Mouse (Mus musculus) R1 (cell line): ENCODE measurements around the gene B3gnt3.
A peak's percentile ranks its signal among the peaks of the same experiment; 100 is the strongest.
"Not testable (repeated sequence)": the region's sequence is repeated elsewhere in the genome, so short reads cannot be mapped to it uniquely, and the experiment has no call there.

ENCODE experiments used
- DNase-seq: peaks from one replicate; pipeline ENCODE4 v3.0.0-alpha.2; 2018; ENCODE audit warnings: low read depth, low spot score

Gene B3gnt3

DNA sequence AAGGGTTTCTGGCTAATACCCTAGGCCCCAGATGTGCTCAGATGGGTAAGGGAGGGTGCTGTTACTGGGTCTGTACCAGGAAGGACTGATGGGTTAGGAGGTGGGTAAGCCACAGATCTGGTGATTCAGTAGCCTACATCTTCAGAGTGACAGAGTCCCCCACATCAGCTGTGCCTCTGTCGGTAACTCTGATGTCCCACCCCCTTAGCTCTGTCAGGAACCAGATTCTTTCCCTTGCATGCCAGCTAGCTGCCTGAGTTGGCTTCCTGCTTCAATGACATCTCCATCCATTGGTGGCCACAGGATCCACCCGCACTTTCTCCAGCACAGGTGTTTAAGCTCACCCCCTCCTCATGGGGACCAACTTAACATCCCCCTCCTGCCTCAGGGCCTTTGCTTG, 10.0 kb upstream of the B3gnt3 start:
- no peak for DNase-seq

DNA sequence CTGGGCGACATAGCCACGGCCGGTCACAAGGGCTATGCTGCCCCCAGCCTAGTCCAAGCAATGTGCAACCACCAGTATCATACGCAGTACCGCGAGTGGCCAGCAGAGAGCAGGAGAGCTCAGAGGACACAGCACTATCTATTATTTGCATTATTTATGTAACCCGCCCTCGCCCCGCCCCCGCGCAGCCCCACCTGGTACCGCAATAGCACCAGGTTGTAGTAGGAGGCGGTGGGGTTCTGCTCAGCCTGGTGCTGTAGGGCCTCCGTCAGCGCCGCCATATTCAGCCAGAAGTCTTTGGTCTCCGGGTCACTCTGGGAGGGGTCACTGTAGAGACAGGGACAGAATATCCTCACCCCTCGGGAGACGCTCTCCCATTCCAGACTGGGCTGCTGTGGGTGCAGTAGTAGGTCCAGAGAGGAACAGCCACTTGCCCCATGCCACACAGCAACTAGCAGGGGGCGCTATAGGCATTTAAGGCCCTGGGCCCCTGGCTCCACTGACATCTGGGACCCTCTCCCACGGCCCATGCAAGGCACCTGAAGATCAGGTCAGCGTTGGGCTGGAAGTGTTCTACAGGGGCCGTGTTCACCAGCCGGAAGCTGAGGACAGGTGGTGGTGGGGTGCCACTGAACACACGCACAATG, 8.3 kb upstream of the B3gnt3 start:
- peak; percentile 92 for DNase-seq

DNA sequence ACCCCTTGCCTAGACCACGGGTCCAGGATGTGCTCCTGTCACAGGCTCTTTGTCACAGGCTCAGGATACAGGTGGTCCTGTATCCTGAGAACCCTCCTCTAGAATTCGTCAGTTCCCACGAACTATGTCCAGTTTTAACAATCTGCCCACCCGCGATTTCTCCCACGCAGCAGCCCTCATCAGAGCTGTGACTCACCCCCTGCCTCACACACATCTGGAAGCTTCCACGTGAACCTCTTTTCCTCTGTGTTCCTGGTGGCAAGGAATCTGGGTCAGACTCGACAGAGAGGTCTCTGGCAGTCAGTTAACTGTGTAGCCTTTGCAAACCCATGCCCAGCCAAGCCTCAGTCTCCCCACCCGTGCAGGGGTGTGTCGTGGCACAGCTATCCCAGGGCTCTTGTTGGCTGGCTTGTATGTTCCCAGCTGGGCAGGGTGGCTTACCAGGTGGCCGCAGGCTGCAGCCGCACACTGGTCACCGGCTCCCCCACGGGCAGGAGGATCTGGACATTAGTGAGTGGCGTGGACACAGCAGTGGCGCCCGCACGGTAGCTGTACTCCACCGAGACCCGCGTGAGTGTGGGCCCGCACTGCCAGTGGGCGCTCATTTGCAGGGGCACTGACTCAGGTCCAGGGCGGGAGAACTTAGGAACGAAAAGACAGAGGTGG, 7.7 kb upstream of the B3gnt3 start:
- no peak for DNase-seq

DNA sequence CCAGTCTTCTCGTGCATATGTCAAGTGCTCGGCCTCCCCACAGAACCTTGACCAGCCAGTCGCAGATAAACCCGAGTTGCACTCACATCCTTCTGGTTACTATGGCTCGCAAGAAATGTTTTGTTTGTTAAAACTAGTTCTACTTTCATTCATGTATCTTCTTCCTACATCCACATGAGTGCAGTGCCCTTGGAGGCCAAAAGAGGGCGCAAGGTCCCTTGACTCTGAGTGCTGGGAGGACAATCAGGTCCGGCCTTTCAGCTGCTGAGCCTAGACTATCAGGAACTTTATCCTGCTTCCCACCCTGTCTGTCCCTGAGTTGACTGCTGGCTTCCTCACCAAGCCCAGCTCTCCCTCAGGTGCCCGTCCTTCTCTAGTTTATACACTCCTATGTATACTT, 6.3 kb upstream of the B3gnt3 start:
- DNase-seq = peak; percentile 84

DNA sequence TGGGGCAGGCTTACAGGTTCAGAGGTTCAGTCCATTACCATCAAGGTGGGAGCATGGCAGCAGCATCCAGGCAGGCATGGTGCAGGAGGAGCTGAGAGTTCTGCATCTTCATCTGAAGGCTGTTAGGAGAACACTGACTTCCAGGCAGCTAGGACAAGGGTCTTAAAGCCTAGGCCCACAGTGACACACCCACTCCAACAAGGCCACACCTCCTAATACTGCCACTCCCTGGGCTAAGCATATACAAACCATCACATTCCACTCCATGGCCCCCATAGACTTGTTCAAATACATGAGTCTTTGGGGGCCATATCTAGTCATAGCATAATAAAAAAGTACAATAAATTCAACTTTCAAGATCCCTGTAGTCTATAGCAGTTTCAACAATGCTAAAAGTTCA, 1.8 kb upstream of the B3gnt3 start:
- DNase-seq = not testable (repeated sequence)

DNA sequence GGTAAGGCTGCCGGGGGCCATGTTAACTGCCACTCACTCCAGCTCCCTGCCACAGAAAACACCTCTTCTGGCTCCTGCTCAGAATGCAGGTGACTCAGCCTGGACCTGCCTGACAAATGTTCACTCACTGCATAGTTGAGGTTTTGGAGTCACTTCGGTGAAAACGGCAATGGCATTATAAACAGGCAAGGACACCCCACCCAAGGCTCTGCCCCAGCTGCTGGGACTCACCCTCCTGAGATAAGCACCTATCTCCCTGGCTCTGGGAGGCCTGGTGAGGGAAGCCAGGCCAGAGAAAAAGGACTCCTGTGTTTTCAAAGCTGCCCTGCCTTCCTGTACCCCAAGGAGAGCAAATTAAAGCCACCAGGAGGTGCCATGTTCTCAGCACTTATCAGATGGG, 1.3 kb upstream of the B3gnt3 start:
- no peak for DNase-seq

DNA sequence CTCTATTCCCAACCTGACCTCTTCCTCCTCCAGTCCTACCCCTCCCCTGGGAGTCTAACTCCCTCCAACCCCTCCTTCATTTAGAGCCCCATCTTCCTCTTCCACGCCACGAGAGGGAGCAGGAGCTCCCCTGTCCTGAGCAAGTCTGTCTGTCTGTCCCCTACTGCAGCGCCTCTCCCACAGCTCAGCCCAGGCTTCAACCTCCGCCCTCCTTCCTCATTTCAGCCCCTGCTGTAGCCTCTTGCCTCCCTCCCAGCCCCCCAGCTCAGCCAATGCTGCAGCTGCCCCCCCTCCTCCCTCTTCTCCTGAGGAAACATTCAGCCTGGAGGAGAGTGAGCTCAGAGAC, 471 bp upstream of the B3gnt3 start:
- peak; percentile 53 for DNase-seq

DNA sequence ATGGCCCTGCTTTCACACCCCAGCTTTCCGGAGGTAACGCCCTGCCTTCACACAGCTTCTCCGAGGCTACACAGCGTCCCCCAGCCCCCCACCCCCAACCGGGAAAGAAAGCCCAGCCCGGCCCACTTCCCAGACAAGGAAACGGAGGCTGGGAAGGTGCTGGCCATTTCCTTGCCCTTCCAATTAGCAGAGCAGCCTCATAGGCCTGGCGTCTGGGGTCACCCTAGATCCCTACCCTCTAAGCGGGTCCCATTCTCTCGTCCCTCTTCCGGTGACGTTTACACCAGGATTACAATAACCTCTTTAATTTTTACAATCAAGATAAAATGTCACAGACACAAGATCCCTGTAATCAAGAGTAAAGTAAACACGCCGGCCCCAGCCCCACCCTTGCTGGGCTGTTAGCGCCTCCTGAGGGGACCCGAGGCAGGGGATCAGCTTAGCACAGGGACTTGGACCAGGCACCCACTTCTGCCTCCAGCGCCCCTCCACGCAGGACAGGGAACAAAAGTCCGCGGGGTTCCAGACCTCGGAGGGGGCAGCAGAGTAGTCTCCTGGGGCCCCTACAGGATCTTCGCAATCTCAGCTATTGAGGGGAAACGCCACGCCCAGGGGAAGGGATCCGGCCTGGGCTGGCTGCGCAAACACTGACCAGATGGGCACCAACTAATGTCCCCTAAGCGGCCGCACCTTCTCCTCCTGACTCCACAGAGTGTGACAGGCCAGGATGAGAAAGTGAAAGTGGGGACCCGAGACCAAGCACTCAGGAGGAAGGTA, 908 bp downstream of the B3gnt3 start:
- no peak for DNase-seq

DNA sequence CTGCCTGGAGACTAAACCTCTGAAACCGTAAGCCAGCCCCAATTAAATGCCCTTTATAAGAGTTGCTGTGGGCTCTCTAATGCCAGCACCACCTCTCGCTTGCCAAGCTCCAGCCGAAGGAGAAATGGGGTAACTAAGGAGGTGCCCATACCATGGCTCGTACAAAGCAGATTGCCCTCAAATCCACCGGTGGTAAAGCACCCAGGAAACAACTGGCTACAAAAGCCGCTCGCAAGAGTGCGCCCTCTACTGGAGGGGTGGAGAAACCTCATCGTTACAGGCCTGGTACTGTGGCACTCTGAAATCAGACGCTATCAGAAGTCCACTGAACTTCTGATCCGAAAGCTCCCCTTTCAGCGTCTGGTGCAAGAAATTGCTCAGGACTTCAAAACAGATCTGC, 6.1 kb downstream of the B3gnt3 start:
- not testable (repeated sequence) for DNase-seq

DNA sequence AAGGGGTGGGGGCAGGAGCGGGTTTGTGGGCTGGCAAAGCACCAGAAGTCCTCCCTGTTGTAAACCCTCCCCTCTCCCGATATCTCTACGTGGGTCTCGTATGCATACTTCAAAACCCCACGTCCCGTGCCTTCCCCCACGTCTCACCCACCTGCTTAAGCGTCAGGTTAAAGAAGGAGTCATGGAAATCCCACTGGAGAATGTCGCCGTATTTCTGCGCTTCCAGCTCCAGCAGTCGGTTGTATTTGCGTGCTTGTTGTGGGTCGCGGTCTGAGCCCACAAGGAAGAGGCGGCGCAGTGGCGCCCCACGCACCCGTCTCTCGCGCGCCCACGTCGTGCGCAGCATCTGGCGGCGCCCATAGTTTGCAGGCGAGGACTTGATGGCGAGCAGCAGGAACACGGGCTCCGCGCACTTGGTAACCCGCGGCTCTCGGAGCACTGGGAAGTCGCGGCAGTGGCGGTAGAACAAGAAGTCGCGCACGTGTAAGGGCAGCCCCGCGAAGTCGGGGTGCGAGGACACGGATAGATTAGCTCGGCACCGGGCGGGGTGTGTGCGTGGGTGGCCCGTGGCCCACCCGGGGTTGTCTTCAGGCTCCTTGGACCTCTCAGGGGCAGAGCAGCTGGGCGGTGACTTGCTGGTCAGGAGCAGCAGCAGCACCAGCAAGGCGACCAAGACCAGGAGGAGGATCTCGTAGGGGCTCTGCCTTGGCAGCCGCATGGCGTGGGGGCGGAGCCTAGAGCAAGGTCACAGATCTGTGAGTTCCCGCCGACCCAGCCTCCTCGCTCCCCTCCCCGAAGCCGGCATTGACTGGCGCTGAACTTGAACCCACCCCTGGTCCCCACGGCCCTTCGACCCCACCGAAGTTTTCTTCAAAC, 8.2 kb downstream of the B3gnt3 start:
- peak; percentile 77 for DNase-seq

DNA sequence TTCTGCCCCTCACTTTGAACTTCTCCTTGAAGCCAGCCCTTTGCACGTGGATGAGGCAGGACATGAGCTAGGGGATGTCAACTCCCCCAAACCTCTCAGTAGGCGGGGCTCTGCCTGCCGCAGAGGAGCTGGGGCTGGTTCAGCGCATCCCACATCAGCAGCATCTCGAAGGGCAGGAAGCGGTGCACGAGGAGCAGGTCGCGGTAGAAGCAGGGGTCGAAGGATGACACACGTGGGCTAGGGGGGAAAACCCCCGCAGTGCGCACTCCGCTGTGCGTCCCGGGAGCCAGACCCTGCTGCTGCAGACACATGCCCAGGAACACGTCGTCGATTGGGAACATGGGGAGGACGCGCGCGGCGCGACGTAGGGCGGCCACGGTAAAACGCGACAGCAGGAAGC, 9.1 kb downstream of the B3gnt3 start:
- no peak for DNase-seq

DNA sequence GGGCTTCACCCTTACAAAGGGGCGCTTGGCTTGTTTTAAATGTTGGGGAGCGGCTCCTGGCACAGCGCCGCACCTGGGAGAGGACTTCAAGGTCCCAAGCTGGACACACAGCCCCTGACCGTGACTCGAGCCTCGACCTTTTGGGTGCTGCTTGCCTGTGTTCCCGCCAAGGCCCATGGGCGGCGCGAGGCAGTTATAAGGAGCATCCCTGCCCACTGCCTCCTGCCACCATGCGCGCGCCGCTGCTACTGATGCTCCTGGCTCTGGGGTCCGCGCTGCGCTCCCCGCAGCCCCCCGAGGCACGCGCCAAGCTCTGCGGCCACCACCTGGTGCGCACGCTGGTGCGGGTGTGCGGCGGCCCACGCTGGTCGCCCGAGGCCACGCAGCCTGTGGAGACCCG, 12.6 kb downstream of the B3gnt3 start, which contains the start of gene Insl3:
Gene Insl3, plus strand, starts transcription at position 187 of the 400 bp plus-strand sequence.
- no peak for DNase-seq

DNA sequence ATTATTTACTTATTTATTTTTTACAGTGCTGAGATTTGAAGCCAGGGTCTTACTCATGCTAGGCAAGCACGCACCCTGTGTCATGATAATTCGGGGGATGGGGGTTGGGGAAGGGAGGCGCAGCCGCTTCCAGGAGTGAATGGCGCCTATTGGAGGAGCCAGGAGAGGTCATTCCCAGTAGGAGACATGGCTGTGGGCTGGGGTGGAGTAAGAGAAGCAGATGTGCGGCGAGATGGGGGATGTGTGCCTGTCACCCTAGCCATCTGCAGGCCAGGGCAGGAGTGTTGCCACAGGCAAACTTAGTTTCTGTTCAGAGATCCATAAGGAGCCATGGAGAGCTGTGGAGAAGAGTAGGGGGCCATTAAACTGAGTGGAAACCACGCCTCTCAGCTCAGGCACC, 14.0 kb downstream of the B3gnt3 start:
- peak; percentile 84 for DNase-seq

DNA sequence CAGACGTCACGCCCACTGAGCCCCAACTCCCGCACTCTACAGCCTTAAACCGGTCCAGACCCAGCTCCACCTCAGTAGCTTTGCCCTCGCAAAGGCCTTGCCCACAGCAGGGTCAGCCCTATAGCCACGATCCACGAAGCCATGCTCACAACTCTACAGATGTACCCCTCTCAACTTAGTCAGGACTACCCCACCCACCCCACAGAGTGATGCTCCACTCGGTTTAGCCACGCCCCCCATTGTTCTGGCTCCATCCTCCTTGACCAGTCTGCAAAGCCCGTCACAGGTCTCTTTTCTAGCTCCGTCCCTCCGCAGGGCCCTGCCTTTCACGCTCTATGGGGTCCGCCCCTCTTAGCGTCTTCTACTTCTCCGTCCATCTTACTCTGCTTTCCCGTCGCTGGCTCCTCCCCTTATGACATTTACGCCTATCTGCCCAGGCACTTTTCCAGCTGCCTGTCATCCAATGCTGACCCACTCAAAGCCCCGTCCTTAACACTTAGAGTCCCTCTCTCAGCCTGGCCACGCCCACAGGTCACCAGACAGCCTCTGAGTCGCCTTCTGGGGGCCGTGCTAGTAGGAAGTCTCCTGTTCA, 15.3 kb downstream of the B3gnt3 start:
- DNase-seq = peak; percentile 78

DNA sequence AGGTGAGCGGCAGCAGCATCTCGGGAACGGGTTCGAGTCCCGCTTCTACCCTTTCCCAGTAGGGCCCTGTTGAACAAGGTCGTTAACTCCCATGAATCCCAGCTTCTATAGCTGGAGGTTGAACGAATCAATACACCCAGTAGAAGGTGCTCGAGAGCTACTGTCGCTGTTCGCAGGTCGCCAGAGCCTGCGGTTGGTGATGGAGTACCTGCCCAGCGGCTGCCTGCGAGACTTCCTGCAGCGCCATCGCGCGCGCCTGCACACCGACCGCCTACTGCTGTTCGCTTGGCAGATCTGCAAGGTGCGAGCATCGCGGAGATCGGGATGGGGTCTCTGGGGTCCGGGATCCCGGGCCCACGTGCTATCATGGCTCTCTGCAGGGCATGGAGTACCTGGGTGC, 16.0 kb downstream of the B3gnt3 start:
- DNase-seq = peak; percentile 83

DNA sequence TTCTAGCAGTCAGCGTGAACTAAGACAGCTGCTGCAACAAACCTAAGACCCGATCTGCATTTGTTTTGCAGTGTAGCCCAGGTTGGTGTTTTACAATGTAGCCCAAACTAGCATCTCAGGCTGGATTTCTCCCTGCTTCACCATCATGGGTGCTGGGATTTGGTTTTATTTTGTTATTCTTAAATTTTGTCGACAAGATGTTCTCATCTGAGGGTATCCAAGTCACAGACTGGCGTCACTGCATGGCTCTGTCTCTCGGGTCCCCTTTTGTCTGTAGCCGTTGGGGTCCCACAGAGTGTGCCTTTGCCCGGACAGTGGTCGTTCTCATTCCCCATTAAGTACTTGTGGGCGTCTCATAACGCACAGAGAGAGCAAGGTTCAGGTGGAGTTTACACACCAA, 16.9 kb downstream of the B3gnt3 start:
- DNase-seq = no peak

DNA sequence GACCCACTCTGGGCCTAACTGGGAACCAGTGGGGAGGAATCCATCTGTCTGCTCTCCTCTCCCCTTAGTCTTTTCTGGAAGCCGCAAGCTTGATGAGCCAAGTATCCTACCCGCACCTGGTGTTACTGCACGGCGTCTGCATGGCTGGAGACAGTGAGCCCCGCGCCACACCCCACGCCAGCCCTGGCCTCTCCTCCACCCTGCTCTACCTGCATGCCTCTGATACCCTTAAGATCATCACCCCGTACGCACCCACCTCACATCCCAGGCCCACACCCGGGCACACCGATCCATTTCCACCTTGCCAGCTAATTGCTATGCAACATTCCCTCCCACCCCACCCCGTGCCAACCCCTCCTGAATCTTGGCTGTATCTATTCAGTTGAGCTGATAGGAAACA, 18.8 kb downstream of the B3gnt3 start:
- no peak for DNase-seq

DNA sequence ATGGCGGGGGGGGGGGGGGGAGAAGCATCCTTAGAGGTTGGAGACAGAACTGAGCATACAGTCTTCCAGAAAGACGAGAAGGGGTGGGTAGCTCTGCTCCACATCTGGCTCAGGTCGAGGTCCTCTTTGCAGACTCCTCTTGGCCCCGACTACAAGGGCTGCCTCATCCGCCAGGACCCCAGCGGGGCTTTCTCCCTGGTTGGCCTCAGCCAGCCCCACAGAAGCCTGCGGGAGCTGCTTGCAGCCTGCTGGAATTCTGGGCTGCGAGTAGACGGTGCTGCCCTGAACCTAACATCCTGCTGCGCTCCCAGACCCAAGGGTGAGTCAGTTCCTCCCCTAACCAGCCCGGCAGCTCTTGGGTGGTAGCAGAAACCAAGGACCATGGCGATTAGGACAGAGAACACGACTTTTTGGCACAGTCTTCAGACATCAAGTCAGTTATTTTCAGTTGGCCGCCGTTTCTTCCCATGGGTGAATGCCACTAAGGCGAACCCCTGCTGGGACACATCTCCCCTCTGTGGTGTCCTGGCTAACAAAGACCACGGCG, 20.1 kb downstream of the B3gnt3 start:
- DNase-seq = no peak

DNA sequence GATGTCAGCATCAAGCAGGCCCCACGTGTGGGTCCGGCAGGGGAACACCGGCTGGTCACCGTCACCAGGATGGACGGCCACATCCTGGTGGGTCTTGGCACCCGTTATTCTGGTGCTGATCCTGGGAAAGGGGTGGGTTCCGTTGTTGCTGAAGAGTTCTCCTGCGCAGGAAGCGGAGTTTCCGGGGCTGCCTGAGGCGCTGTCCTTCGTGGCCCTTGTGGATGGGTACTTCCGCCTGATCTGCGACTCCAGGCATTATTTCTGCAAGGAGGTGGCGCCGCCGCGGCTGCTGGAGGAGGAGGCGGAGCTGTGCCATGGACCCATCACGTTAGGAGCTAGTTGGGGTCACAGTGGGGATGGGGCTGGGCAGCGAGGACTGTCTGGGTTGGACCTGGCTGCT, 21.1 kb downstream of the B3gnt3 start:
- no peak for DNase-seq

DNA sequence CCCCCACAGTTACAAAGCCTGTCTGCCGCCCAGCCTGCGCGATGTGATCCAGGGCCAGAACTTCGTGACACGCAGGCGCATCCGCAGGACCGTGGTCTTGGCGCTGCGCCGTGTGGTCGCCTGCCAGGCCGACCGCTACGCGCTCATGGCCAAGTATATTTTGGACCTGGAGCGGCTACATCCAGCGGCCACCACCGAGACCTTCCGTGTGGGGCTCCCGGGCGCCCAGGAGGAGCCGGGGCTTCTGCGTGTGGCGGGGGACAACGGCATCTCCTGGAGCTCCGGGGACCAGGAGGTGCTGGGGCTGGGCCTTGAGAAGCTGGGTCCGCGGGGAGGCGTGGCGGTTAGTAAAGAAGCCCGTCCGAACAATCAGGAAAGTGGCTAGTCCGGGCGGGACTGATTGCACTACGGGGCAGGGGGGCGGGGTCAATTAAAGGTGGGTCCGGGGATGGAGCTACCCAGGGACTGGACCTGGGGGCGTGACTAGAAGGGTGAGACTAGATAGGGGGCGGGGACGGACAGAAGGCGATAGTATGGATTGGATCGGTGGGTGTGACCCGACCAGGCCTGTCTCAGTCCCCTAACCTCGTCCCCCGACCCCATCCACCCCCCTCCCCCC, 21.9 kb downstream of the B3gnt3 start:
- peak; percentile 60 for DNase-seq

DNA sequence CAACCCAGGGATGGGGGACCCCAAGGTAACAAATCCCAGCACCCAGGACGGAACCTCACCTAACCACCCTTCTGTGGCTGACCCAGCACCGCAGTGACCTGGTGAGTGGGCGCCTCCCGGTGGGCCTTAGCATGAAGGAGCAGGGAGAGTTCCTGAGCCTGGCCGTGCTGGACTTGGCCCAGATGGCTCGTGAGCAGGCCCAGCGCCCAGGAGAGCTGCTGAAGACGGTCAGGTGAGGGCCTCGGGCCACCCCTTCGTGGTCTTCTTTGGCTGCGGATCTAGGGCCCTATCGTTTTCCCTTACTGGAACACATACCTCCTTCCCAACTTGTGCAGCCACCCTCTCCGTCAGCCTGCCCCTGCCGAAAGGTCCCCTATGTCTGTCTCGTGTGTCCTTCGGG, 22.5 kb downstream of the B3gnt3 start:
- DNase-seq = no peak
